Mouse (Mus musculus) yolk sac, embryonic 10.5 days (tissue): ENCODE results near the gene Pparg.

Experiments
- DNase-seq: peaks from one replicate; pipeline ENCODE4 v3.0.0-alpha.2; 2017; ENCODE audit warnings: low spot score

Gene Pparg

DNA sequence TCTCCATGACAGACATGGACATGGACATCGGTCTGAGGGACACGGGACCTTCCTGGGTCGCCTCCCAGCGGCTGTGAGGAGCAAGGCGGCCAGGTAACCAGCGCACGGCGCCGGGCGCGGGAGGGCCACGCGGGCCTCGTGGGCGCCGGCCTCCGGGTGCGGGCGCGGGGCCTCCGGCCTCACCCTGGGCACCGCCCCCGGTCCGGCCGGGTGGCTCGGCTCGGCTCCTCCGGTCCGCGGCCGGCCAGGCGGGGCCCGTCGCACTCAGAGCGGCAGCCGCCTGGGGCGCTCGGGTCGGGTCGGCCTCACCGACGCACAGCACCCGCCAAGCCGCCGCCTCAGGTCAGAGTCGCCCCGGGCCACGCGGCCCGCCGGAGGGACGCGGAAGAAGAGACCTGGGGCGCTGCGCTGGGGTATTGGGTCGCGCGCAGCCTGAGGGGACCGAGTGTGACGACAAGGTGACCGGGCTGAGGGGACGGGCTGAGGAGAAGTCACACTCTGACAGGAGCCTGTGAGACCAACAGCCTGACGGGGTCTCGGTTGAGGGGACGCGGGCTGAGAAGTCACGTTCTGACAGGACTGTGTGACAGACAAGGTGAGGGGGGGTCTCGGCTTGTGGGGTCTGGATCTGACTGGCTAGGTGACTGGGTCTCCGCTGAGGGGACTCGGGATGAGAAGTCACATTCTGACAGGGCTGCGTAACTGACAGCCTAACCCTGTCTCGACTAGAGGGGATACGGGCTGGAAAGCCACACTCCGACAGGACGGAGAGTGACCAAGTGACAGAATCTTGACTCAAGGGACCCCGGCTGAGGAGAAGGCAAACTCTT lies at the start of gene Pparg:
Gene Pparg, plus strand, starts transcription at position 176 of the 830 bp plus-strand sequence.
- peak; percentile 51 for DNase-seq

GRCm38 (mm10) chr6:115312780-115313179 lies 48.0 kb upstream of the Pparg start:
- DNase-seq: no peak

DNA sequence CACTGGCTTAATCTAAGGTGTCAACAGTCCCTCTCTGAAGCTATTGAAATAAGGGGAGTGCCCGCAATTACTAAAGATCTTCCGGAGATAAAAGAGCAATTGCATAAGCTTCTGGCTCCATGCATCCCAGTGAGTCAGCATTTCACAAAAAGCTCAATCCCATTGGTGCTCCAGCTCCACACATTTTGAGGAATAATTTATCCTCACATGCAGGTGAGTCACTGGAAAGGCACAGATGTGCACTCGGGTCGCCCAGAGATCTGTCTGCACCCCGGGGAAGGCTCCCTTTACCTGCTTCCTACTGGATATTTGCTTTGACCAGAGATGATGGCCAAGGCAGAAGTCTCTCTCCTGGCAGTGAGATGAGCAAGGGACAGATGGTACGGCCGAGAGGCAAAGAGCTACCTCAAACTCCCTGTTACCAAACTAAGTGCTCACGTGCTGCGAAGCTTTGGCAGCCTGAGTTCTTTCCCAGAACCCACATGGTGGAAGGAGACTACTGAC lies 47.5 kb upstream of the Pparg start:
- DNase-seq: no peak

DNA sequence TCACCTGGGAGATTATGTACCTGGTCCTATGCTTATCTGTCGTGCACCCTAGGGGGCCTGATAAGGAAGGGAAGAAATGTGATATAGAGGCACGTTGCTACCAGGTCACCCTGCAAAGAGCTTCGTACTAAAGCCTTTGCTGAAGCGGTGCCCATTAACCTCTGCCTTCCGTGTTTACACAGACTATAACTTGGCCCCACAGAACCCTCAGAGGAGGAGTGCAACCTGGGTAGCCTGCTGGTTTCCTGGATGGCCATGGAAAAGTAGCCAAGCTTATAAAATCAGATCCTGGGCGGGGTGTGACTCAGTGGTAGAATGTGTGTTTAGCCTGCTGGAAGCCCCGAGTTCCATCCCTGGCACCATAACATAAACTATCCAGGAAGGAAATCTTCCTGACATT lies 46.8 kb upstream of the Pparg start:
- DNase-seq: no peak

DNA sequence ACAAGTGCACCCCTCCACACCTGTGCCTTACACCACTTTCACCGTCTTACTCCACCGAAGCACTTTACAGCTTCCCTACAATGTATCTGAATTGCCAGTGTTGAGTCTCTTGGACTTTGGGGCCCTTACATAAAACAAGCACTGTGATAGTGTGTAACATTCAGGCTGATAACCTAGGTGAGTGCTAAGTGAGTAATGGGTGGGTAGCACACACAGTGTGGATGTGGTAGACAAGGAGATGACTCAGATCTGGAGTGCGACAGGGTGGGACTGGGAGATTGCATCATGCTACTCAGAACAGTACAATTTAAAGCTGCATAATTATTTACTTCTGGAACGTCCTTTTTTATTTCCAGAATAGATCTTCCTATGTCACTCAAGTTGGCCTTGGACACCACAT lies 45.0 kb upstream of the Pparg start:
- DNase-seq: no peak

- DNase-seq: no peak
These were observed 43.9 kb upstream of the Pparg start for GRCm38 (mm10) chr6:115316811-115317221.

- no peak for DNase-seq
These were observed 41.9 kb upstream of the Pparg start for GRCm38 (mm10) chr6:115318811-115319210.

GRCm38 (mm10) chr6:115319686-115320085 lies 41.1 kb upstream of the Pparg start:
- no peak for DNase-seq

DNA sequence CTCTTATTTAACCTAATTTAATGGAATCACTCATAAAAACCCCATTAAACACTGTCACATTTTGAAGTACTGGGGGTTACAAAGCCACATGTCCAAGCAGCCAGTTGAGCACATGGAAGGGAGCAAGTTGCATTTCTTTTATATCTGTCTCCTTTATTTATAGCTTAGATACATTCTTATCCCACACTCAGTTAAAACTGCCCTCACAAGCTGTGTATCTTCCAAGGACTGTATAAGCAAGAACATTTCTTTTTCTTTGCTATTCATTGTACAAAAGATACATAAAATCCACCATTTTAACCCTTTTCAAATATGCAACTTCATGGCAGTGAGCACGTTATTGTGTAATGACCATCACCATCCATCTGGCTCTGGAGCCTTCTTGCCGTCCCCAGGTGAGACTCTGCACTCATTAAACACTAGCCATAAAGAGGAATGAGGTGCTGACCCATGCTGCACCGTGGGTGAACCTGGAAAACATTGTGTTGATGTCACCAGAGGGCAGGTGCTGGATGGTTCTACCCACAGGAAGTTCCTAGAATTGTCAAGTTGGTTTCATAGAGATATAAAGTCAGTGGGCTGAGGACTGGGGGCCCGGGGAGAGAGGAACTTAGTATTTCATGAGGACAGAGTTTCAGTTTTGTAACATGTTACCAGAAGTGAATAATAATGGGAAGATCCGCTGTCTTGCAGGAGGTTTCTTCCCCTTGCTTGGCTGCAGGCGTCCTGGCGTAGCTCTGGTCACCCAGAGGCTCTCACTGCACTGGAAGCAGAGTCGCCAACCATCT lies 39.6 kb upstream of the Pparg start:
- DNase-seq: no peak

DNA sequence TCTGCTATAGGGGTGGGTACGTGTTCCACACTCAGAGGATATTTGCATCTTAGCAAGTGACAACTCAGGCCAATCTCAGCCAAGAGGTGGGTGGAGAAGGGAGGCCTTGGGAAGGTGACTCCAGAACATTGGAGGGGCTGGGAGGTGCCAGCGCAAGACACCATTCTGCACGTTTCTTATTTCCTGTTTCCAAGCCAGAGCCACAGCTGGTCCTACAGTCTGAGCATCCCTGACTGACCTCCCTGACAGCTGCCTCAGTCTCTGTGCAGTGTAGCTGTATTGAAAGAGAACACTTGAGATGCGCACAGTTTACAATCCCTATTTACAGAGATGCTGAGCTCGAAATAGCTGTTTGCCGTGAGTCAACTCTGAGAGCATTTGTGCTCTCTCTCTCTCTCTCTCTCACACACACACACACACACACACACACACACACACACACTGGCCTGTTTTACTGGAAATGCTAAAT lies 38.8 kb upstream of the Pparg start:
- no peak for DNase-seq

- no peak for DNase-seq
These were observed 37.8 kb upstream of the Pparg start for GRCm38 (mm10) chr6:115322956-115323355.

GRCm38 (mm10) chr6:115330964-115331363 lies 29.8 kb upstream of the Pparg start:
- DNase-seq: no peak

GRCm38 (mm10) chr6:115333099-115333694 lies 27.6 kb upstream of the Pparg start:
- DNase-seq: no peak

DNA sequence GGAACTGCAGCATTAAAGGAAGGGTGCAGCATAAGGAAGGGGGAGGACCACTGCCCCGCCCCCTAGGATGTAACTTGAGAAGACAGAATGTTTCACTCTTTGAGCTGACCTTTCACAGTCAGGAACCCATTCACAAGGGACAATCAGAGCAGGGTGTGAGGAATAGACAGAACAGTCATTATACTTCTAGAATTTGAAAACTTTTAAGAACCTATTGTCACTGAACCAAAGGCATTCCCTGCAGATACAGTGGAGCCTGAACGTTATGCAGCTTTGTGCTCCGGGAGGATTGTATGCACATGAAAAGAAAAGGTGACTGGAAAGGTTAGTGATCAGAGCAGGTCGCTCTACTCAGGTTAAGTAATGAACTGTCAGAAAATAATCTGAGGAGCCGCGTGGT lies 25.2 kb upstream of the Pparg start:
- DNase-seq: no peak

DNA sequence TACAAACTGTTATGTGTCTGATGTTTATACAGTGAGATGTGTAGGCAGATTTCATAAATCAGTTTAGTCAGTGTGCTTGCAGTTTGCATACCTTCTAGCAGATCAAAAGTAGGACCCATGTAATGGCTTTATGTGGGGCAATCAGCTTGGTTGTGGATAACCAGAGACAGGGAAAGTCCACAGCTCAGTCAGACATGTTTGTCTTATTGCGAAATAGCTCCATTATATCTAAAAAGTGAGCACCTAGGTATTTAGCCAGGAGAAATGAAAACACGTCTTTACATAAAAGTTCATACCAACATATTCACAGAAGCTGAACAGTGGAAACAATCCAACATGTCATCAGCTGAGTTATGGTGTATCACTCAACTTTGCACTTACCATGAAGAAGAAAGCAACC lies 20.7 kb upstream of the Pparg start:
- DNase-seq: no peak

DNA sequence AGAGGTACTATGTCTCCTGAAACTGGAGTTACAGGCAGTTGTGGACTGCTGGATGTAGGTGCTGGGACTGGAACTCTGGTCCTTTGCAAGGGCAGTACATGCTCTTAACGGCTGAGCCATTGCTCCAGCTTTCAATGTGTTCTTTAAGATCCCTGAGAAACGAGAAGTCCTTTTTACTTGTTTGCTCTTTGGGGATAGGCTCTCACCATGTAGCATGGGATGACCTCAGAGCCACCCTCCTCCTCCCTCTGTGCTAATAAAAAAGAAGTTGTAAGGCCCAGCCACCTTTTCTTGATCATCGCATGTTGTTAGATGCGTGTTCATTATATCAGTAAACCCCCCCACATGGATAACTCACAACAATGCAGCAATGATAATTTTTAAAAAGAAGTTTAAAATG lies 17.7 kb upstream of the Pparg start:
- no peak for DNase-seq

DNA sequence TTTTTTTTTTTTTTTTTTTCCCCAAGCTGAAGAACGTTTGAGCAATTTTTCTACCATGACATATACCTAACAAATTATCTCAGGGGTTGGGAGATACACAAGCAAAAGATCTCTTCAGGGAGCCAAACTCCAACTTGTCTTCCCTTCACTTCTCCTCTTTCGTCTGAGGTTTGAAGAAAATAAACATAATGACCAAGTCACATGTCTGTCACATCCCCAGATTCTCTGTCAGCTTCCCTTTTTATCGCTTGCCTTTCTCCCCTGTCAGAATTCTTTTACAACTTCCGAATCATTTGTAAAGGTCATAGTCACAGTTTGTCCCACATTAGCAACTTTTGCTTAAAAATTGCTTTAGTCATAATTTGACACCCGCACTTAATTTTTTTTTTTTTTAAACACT lies 17.2 kb upstream of the Pparg start:
- DNase-seq: no peak

- DNase-seq: no peak
These were observed 16.6 kb upstream of the Pparg start for GRCm38 (mm10) chr6:115344101-115344500.

DNA sequence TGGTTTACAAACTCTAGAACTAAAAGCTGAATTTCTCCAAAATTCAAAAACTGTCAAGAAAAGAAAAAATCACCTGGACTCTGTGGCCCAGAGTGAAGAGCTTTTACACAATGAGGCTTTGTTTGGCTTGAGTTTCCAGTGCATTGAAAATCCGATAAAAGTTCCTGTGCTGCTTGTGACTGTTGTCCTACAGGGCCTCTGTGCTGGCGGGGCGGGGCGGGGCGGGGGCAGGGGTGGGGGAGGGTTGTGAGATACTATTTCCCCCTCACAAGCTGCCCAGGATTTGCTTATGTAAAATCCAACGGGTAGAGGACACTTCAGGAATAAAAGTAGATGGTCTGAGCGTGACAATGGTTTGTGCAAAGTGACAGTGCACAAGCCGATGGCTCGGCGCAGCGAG lies 16.2 kb upstream of the Pparg start:
- no peak for DNase-seq

GRCm38 (mm10) chr6:115345013-115345412 lies 15.7 kb upstream of the Pparg start:
- no peak for DNase-seq

GRCm38 (mm10) chr6:115349641-115350464 lies 10.9 kb upstream of the Pparg start:
- no peak for DNase-seq
